Mouse (Mus musculus): Measurements from ENCODE around the gene Lamtor3.

DNA sequence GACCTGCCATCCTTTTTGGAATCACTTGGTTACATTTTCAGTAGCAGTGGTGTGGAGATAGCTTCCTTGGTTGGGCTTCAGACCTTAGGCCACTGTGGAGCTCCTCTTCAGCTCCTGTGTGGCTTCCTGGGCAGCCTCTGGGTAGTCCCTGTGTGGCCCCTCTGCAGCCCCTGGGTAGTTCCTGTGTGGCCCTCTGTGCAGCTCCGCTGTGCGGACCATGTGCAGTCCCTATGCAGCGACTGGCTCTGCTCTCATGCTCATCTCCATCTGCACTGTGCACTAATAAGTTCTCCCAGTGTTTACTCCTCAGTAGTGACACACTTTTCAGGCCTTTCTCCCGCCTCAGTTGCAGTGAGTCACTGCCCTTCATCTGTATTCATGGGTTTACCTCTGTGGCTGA lies 26.2 kb upstream of the Lamtor3 start:
- TF ChIP-seq POLR2A (IDR thresholded peaks at IDR 0.05; ENCODE audit: insufficient read length, low read depth) (no peak), POLR2AphosphoS2 (IDR thresholded peaks at IDR 0.05; ENCODE audit: insufficient read length, low read depth) (no peak), TCF12 (IDR thresholded peaks at IDR 0.05; ENCODE audit: insufficient read depth, poor library complexity, severe bottlenecking) (no peak), USF1 (IDR thresholded peaks at IDR 0.05; ENCODE audit: low read depth) (no peak), MYOD1 (IDR thresholded peaks at IDR 0.05; ENCODE audit: control insufficient read depth in 1 of 3, insufficient read length in 2 of 3, low read depth in 2 of 3) (no peak), E2F4 (IDR thresholded peaks at IDR 0.05; ENCODE audit: insufficient read depth) (no peak), MAX (IDR thresholded peaks at IDR 0.05; ENCODE audit: low read depth) (no peak), TCF3 (IDR thresholded peaks at IDR 0.05; ENCODE audit: insufficient read length, low read depth) (no peak)
